Mouse (Mus musculus): ENCODE measurements around the gene Upk2. TPM values are rescaled to one million over a fixed set of nuclear protein-coding genes. Genes with fewer than 3 reads are reported as not detected.

Upk2 gene
- total RNA-seq, 2 experiments from 2014 or later = not detected

- no peak for ATAC-seq (replicated peaks; ENCODE audit: low FRiP score, poor library complexity, severe bottlenecking)
These were observed 34.9 kb upstream of the Upk2 start for GRCm38 (mm10) chr9:44489651-44490085.

GRCm38 (mm10) chr9:44488855-44489381 lies 34.1 kb upstream of the Upk2 start:
- no peak for ATAC-seq (replicated peaks; ENCODE audit: low FRiP score, poor library complexity, severe bottlenecking)

GRCm38 (mm10) chr9:44488416-44488815 lies 33.6 kb upstream of the Upk2 start:
- no peak for ATAC-seq (replicated peaks; ENCODE audit: low FRiP score, poor library complexity, severe bottlenecking)

GRCm38 (mm10) chr9:44487441-44487840 lies 32.7 kb upstream of the Upk2 start:
- no peak for ATAC-seq (replicated peaks; ENCODE audit: low FRiP score, poor library complexity, severe bottlenecking)

- no peak for ATAC-seq (replicated peaks; ENCODE audit: low FRiP score, poor library complexity, severe bottlenecking)
These were observed 32.1 kb upstream of the Upk2 start for GRCm38 (mm10) chr9:44486741-44487421.

- ATAC-seq (replicated peaks; ENCODE audit: low FRiP score, poor library complexity, severe bottlenecking) = no peak
These were observed 31.6 kb upstream of the Upk2 start for GRCm38 (mm10) chr9:44486335-44486734.

GRCm38 (mm10) chr9:44485516-44486161 lies 30.9 kb upstream of the Upk2 start:
- no peak for ATAC-seq (replicated peaks; ENCODE audit: low FRiP score, poor library complexity, severe bottlenecking)

GRCm38 (mm10) chr9:44485105-44485515 lies 30.3 kb upstream of the Upk2 start:
- ATAC-seq (replicated peaks; ENCODE audit: low FRiP score, poor library complexity, severe bottlenecking) = no peak

- no peak for ATAC-seq (replicated peaks; ENCODE audit: low FRiP score, poor library complexity, severe bottlenecking)
These were observed 29.7 kb upstream of the Upk2 start for GRCm38 (mm10) chr9:44484311-44485104.

GRCm38 (mm10) chr9:44483510-44484044 lies 28.8 kb upstream of the Upk2 start:
- no peak for ATAC-seq (replicated peaks; ENCODE audit: low FRiP score, poor library complexity, severe bottlenecking)

- ATAC-seq (replicated peaks; ENCODE audit: low FRiP score, poor library complexity, severe bottlenecking) = no peak
These were observed 28.3 kb upstream of the Upk2 start for GRCm38 (mm10) chr9:44483041-44483509.

GRCm38 (mm10) chr9:44482552-44482951 lies 27.8 kb upstream of the Upk2 start, which contains the start of gene Bcl9l:
Gene Bcl9l (plus strand): TSS chr9:44482825.
- ATAC-seq (replicated peaks; ENCODE audit: low FRiP score, poor library complexity, severe bottlenecking) = no peak

- ATAC-seq (replicated peaks; ENCODE audit: low FRiP score, poor library complexity, severe bottlenecking) = no peak
These were observed 27.3 kb upstream of the Upk2 start for GRCm38 (mm10) chr9:44482112-44482511.

- peak; percentile 76 for ATAC-seq (replicated peaks; ENCODE audit: low FRiP score, poor library complexity, severe bottlenecking)
These were observed 25.1 kb upstream of the Upk2 start for GRCm38 (mm10) chr9:44479628-44480428.

GRCm38 (mm10) chr9:44478959-44479605 lies 24.3 kb upstream of the Upk2 start:
- no peak for ATAC-seq (replicated peaks; ENCODE audit: low FRiP score, poor library complexity, severe bottlenecking)

- no peak for ATAC-seq (replicated peaks; ENCODE audit: low FRiP score, poor library complexity, severe bottlenecking)
These were observed 23.6 kb upstream of the Upk2 start for GRCm38 (mm10) chr9:44478229-44478921.

- peak; percentile 58 for ATAC-seq (replicated peaks; ENCODE audit: low FRiP score, poor library complexity, severe bottlenecking)
These were observed 22.8 kb upstream of the Upk2 start for GRCm38 (mm10) chr9:44477339-44478228.
